Comparison of ENCODE assay signal across 27 mouse cellular contexts in the genomic region with DNA sequence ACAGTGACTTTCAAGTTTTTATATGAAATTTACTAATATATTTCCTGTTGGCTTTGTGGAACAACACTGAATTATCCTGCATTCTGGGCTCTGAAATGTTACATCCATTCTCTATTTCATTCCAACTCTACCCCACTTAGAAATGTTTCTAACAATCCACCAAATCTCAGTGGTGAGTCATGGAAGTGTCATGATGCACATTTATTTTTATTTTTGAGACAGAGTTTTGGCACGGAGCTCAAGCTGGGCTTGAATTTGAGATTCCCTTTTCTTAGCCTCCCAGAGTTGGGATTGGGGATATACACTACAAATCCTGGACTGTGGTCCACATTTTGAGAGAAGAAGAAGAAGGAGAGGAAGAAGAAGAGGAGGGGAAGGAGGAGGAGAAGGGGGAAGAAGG.
"Had no signal": no experiment of that assay in that cellular context is flagged by ENCODE, and none has a peak within 500 bp of the region (broad histone marks: within the 10 kb centered on the region; RNA-seq: fewer than 3 reads in every experiment).

No protein-coding gene starts in this region.

- DNase-seq: gastrocnemius, adult 2 months; gastrocnemius, postnatal 10 days; gastrocnemius, postnatal 36 days; heart, adult 11 months; heart, adult 2 months; heart, postnatal 14 days; heart, postnatal 36 days; kidney, adult 11 months; kidney, adult 2 months; kidney, adult 9 months; kidney, postnatal 14 days; kidney, postnatal 36 days; layer of hippocampus, adult 9-11 months; layer of hippocampus, postnatal 36 days; left cerebral cortex, postnatal 4 days had no signal

- H3K27ac ChIP-seq: gastrocnemius, adult 2 months; heart, adult 2 months; heart, embryonic 13.5 days; heart, embryonic 15.5 days; hindbrain, embryonic 13.5 days; hindbrain, embryonic 15.5 days; hindbrain, postnatal 0 days; kidney, embryonic 15.5 days; kidney, postnatal 0 days; limb, embryonic 13.5 days; limb, embryonic 15.5 days; liver, embryonic 12.5 days; liver, embryonic 14.5 days had no signal

- H3K4me3 ChIP-seq: gastrocnemius, adult 2 months; heart, adult 2 months; heart, embryonic 13.5 days; heart, embryonic 15.5 days; hindbrain, embryonic 13.5 days; hindbrain, embryonic 15.5 days; kidney, embryonic 15.5 days; limb, embryonic 13.5 days; limb, embryonic 15.5 days; liver, embryonic 12.5 days had no signal

- H3K4me1 ChIP-seq: heart, embryonic 13.5 days; heart, embryonic 15.5 days; hindbrain, embryonic 13.5 days; hindbrain, embryonic 15.5 days; kidney, embryonic 15.5 days; limb, embryonic 13.5 days; limb, embryonic 15.5 days; liver, embryonic 12.5 days had no signal

- H3K27me3 ChIP-seq: heart, embryonic 13.5 days; heart, embryonic 15.5 days; hindbrain, embryonic 13.5 days; hindbrain, embryonic 15.5 days; kidney, embryonic 15.5 days; limb, embryonic 13.5 days; limb, embryonic 15.5 days; liver, embryonic 12.5 days had no signal

- ATAC-seq: hindbrain, postnatal 0 days; intestine, embryonic 16.5 days; liver, embryonic 12.5 days had no signal
